Mouse (Mus musculus): ENCODE results near the gene Cacna1h. TPM values are rescaled to one million over a fixed set of nuclear protein-coding genes. Genes with fewer than 3 reads are reported as not detected.

Cacna1h gene
- polyA plus RNA-seq, 1 experiment, result 5.6 TPM

DNA sequence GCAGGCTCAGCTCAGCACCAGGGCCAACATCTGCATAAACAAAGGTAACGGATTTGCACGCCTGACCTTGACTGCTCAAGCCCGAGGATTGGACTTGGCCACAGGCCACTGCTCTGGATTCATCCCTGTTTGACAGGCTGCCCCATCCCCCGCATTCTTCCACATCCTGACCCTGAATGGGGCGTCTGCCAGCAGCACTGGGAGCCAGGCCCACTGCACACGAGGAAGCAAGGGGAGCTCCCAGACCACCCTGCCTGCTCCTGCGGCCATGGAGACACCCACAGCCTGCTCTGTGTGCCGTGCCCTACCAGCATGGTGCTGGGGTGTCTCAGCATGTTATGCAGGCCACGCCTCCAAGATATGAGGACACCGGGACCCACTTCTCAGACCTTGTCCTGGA is 6.1 kb downstream of the Cacna1h start:
- no peak overlapping the region for H3K27ac ChIP-seq (ENCODE audit: insufficient read depth, low read length)
- H3K4me3 ChIP-seq (ENCODE audit: low read depth, low read length), result no peak overlapping the region
- no peak overlapping the region for H3K9ac ChIP-seq (ENCODE audit: low read depth, poor library complexity, severe bottlenecking)
- H3K9me3 ChIP-seq (replicated peaks; ENCODE audit: control insufficient read depth, insufficient read depth, low read length, poor library complexity, severe bottlenecking), result no peaks in the 10 kb centered on the region
- no peaks in the 10 kb centered on the region for H3K36me3 ChIP-seq (ENCODE audit: control insufficient read depth, insufficient read depth, low read length, poor library complexity, severe bottlenecking)
- no peaks in the 10 kb centered on the region for H3K4me1 ChIP-seq (ENCODE audit: control insufficient read depth, insufficient read depth, low read length)
- TF ChIP-seq POLR2A (IDR thresholded peaks at IDR 0.05; ENCODE audit: insufficient read depth, low read length) (no peak), CTCF (IDR thresholded peaks at IDR 0.05; ENCODE audit: low read depth, low read length) (no peak), EP300 (IDR thresholded peaks at IDR 0.05; ENCODE audit: insufficient read depth, low read depth, low read length) (no peak)
- no peaks in the 10 kb centered on the region for H3K27me3 ChIP-seq (ENCODE audit: control insufficient read depth, insufficient read depth, low read length, poor library complexity, severe bottlenecking)

DNA sequence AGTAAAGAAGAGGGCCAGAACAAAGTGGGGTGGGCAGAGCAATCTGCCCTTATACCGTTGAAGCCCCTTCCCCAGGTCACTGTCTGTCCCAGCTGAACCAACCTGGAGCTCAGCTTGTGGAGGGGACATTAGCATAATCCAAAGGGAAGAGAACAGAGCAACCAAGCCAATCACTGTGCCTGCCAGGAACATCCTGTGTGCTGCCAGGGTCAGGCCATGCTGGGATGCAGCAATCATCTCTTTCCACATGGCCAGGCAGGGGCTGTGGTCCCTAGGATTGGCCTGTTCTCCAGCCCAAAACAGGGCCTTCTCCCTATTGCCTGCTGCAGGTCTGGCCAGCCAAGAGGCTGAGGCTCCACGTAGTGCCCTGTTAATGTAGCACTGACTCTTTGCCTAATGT is 7.6 kb downstream of the Cacna1h start:
- H3K27me3 ChIP-seq (ENCODE audit: control insufficient read depth, insufficient read depth, low read length, poor library complexity, severe bottlenecking), result no peaks in the 10 kb centered on the region
- H3K9ac ChIP-seq (ENCODE audit: low read depth, poor library complexity, severe bottlenecking), result no peak overlapping the region
- no peaks in the 10 kb centered on the region for H3K4me1 ChIP-seq (ENCODE audit: control insufficient read depth, insufficient read depth, low read length)
- H3K9me3 ChIP-seq (replicated peaks; ENCODE audit: control insufficient read depth, insufficient read depth, low read length, poor library complexity, severe bottlenecking), result no peaks in the 10 kb centered on the region
- TF ChIP-seq EP300 (IDR thresholded peaks at IDR 0.05; ENCODE audit: insufficient read depth, low read depth, low read length), result no peak
- no peaks in the 10 kb centered on the region for H3K36me3 ChIP-seq (ENCODE audit: control insufficient read depth, insufficient read depth, low read length, poor library complexity, severe bottlenecking)
- no peak overlapping the region for H3K4me3 ChIP-seq (ENCODE audit: low read depth, low read length)
- H3K27ac ChIP-seq (ENCODE audit: insufficient read depth, low read length), result no peak overlapping the region

DNA sequence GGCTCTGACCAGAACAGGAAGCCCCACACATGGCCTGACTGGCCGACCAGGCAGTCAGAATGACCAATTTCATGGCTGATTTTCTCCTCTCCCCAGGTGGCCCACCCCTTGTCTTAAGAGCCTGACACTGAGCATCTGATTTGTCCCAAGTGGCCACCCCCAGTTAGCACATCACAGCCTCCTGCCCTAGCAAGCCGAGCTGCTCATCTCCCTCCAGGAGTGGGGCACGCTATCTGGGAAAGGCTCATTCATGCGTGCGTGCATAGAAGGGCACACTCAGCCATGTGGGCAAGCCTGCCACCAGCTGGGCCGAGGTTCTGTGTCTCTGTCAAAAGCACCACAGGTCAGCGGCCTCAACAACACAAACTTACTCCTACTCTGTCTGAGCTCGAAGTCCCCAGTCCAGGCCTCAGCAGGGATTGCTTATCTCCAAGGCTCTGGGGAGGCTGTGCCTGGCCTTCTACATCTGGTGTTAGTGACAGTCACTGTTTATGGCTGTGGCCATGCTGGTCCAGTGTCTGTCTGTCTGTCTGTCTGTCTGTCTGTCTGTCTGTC is 9.0 kb downstream of the Cacna1h start:
- no peak for TF ChIP-seq POLR2A (IDR thresholded peaks at IDR 0.05; ENCODE audit: insufficient read depth, low read length)
- TF ChIP-seq CTCF (IDR thresholded peaks at IDR 0.05; ENCODE audit: low read depth, low read length), result no peak
- Histone ChIP-seq H3K27me3 (ENCODE audit: control insufficient read depth, insufficient read depth, low read length, poor library complexity, severe bottlenecking) (no peaks in the 10 kb centered on the region), H3K4me3 (ENCODE audit: low read depth, low read length) (no peak overlapping the region), H3K9ac (ENCODE audit: low read depth, poor library complexity, severe bottlenecking) (no peak overlapping the region), H3K4me1 (ENCODE audit: control insufficient read depth, insufficient read depth, low read length) (no peaks in the 10 kb centered on the region), H3K9me3 (replicated peaks; ENCODE audit: control insufficient read depth, insufficient read depth, low read length, poor library complexity, severe bottlenecking) (no peaks in the 10 kb centered on the region), H3K27ac (ENCODE audit: insufficient read depth, low read length) (no peak overlapping the region), H3K36me3 (ENCODE audit: control insufficient read depth, insufficient read depth, low read length, poor library complexity, severe bottlenecking) (no peaks in the 10 kb centered on the region)

DNA sequence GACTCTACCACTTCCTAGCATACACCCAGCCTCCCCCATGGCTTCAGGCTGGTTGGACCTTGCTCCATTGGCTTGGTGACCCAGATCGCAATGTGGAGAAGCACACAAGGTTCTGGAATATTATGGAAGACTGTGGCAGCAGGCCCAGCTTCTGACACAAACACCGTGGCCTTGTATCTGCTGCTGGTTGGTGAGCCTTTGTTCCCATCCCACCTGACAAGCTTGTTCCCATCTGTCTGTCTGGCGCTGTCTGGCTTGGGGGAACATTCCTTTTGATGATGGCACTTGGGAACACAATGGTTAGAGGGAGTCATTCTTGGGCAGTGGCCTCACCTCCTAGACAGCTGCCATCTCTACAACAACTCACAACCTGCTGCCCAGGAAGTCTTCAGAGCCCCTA is 12.6 kb downstream of the Cacna1h start:
- Histone ChIP-seq H3K4me3 (ENCODE audit: low read depth, low read length) (no peak overlapping the region), H3K4me1 (ENCODE audit: control insufficient read depth, insufficient read depth, low read length) (no peaks in the 10 kb centered on the region), H3K27ac (ENCODE audit: insufficient read depth, low read length) (no peak overlapping the region), H3K9me3 (replicated peaks; ENCODE audit: control insufficient read depth, insufficient read depth, low read length, poor library complexity, severe bottlenecking) (no peaks in the 10 kb centered on the region), H3K36me3 (ENCODE audit: control insufficient read depth, insufficient read depth, low read length, poor library complexity, severe bottlenecking) (no peaks in the 10 kb centered on the region), H3K9ac (ENCODE audit: low read depth, poor library complexity, severe bottlenecking) (no peak overlapping the region), H3K27me3 (ENCODE audit: control insufficient read depth, insufficient read depth, low read length, poor library complexity, severe bottlenecking) (no peaks in the 10 kb centered on the region)
- no peak for TF ChIP-seq EP300 (IDR thresholded peaks at IDR 0.05; ENCODE audit: insufficient read depth, low read depth, low read length)
- no peak for TF ChIP-seq POLR2A (IDR thresholded peaks at IDR 0.05; ENCODE audit: insufficient read depth, low read length)
- TF ChIP-seq CTCF (IDR thresholded peaks at IDR 0.05; ENCODE audit: low read depth, low read length), result no peak

DNA sequence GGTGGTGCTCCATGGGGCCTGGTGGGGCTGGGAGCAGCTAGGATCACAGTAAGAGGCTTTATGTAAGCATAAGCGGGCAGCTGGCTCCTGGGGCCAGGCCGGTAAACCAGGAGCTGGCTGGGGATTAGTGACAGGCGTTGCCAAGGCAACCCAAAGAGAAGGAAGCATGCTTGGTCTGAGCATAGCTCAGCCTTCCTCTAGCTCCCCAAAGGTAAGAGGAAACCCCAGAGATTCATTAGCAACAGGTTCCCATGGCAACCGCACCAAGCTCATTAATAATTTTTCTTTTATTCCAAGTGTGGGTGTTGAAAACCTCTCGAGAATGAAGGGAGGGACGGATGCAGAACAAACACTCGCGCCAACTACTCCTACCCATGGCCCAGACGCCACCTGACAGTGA is 14.7 kb downstream of the Cacna1h start:
- Histone ChIP-seq H3K9me3 (replicated peaks; ENCODE audit: control insufficient read depth, insufficient read depth, low read length, poor library complexity, severe bottlenecking) (no peaks in the 10 kb centered on the region), H3K36me3 (ENCODE audit: control insufficient read depth, insufficient read depth, low read length, poor library complexity, severe bottlenecking) (no peaks in the 10 kb centered on the region), H3K27me3 (ENCODE audit: control insufficient read depth, insufficient read depth, low read length, poor library complexity, severe bottlenecking) (no peaks in the 10 kb centered on the region), H3K27ac (ENCODE audit: insufficient read depth, low read length) (no peak overlapping the region), H3K4me1 (ENCODE audit: control insufficient read depth, insufficient read depth, low read length) (no peaks in the 10 kb centered on the region), H3K4me3 (ENCODE audit: low read depth, low read length) (no peak overlapping the region), H3K9ac (ENCODE audit: low read depth, poor library complexity, severe bottlenecking) (no peak overlapping the region)
- TF ChIP-seq POLR2A (IDR thresholded peaks at IDR 0.05; ENCODE audit: insufficient read depth, low read length), result no peak
- TF ChIP-seq EP300 (IDR thresholded peaks at IDR 0.05; ENCODE audit: insufficient read depth, low read depth, low read length), result no peak
- TF ChIP-seq CTCF (IDR thresholded peaks at IDR 0.05; ENCODE audit: low read depth, low read length), result no peak

DNA sequence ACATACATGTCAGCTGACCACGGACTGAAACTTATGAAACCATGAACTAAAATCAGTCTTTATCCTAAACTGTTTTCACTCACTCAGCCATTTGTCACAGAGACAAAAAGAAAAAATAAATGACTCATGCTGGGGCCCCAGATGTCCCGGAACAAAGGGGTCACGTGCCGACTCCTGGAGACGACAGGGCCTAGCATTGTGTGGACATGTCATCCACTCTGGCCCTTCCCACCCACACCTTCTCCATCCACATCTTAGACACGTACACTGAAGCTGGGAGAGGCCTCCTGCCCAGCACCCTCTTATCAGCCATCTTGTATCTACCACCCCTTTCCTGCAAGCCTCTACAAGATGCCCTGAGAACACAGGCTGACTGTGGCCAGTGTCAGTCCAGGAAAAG is 15.6 kb downstream of the Cacna1h start:
- no peak overlapping the region for H3K27ac ChIP-seq (ENCODE audit: insufficient read depth, low read length)
- H3K9me3 ChIP-seq (replicated peaks; ENCODE audit: control insufficient read depth, insufficient read depth, low read length, poor library complexity, severe bottlenecking), result no peaks in the 10 kb centered on the region
- H3K27me3 ChIP-seq (ENCODE audit: control insufficient read depth, insufficient read depth, low read length, poor library complexity, severe bottlenecking), result no peaks in the 10 kb centered on the region
- no peak overlapping the region for H3K4me3 ChIP-seq (ENCODE audit: low read depth, low read length)
- no peaks in the 10 kb centered on the region for H3K36me3 ChIP-seq (ENCODE audit: control insufficient read depth, insufficient read depth, low read length, poor library complexity, severe bottlenecking)
- H3K4me1 ChIP-seq (ENCODE audit: control insufficient read depth, insufficient read depth, low read length), result no peaks in the 10 kb centered on the region
- no peak overlapping the region for H3K9ac ChIP-seq (ENCODE audit: low read depth, poor library complexity, severe bottlenecking)
- no peak for TF ChIP-seq CTCF (IDR thresholded peaks at IDR 0.05; ENCODE audit: low read depth, low read length)
- no peak for TF ChIP-seq EP300 (IDR thresholded peaks at IDR 0.05; ENCODE audit: insufficient read depth, low read depth, low read length)
- TF ChIP-seq POLR2A (IDR thresholded peaks at IDR 0.05; ENCODE audit: insufficient read depth, low read length), result no peak

All from ES-Bruce4 (cell line).